Mouse (Mus musculus) heart, embryonic 11.5 days (tissue): ENCODE measurements around the gene 1600014C10Rik. TPM values are rescaled to one million over a fixed set of nuclear protein-coding genes. Genes with fewer than 3 reads are reported as not detected.

Experiments used
- ATAC-seq: fragments of 200-750 bp; cut with Nextera tagmentation; replicated peaks from 2 replicates; pipeline ENCODE4 v1.8.0; 2017; ENCODE audit warnings: moderate library complexity; ENCODE audit not compliant: insufficient number of reproducible peaks, low FRiP score, low TSS enrichment
- H3K27ac ChIP-seq: fragments of 300-500 bp; sonication (generic); 2 replicates; pipeline ENCODE4 v1.5.1; 2014; ENCODE audit warnings: mild to moderate bottlenecking, low read depth, low read length
- H3K27me3 ChIP-seq: fragments of 300-500 bp; sonication (generic); 2 replicates; pipeline ENCODE4 v1.6.1; 2014; ENCODE audit warnings: mild to moderate bottlenecking, low read length, mixed read lengths; ENCODE audit not compliant: control insufficient read depth, insufficient read depth
- H3K36me3 ChIP-seq: fragments of 300-500 bp; sonication (generic); 2 replicates; pipeline ENCODE4 v1.6.1; 2014; ENCODE audit warnings: mild to moderate bottlenecking, low read length, moderate library complexity, mixed read lengths; ENCODE audit not compliant: control insufficient read depth, insufficient read depth
- H3K4me1 ChIP-seq: fragments of 300-500 bp; sonication (generic); 2 replicates; pipeline ENCODE4 v1.6.1; 2014; ENCODE audit warnings: low read length; ENCODE audit not compliant: control insufficient read depth, insufficient read depth
- H3K4me2 ChIP-seq: fragments of 300-500 bp; sonication (generic); 2 replicates; pipeline ENCODE4 v1.6.1; 2014; ENCODE audit warnings: mild to moderate bottlenecking, moderate library complexity
- H3K4me3 ChIP-seq: fragments of 300-500 bp; sonication (generic); 2 replicates; pipeline ENCODE4 v1.5.1; 2014; ENCODE audit warnings: low read depth, low read length
- H3K9ac ChIP-seq: fragments of 300-500 bp; sonication (generic); 2 replicates; pipeline ENCODE4 v1.6.1; 2014; ENCODE audit warnings: mild to moderate bottlenecking, low read depth, low read length, moderate library complexity
- H3K9me3 ChIP-seq: fragments of 300-500 bp; sonication (generic); replicated peaks from 2 replicates; pipeline ENCODE4 v1.6.1; 2016; ENCODE audit warnings: low read length; ENCODE audit not compliant: control insufficient read depth
- WGBS: fragments of 180-500 bp; shearing (Covaris S2); extraction: QIAGEN DNeasy Blood & Tissue Kit; methylation state at CpG from one replicate; pipeline ENCODE4 v1.1.7; 2014; ENCODE audit not compliant: insufficient replicate concordance; 5-methylcytosine and 5-hydroxymethylcytosine counted together
- polyA plus RNA-seq: library from polyadenylated mRNA; unstranded; fragments of >200 nt; fragmentation: Nextera tagmentation; extraction: Ambion mirVana; gene quantifications from 2 replicates; pipeline ENCODE4 v1.2.1, GENCODE M21; 2014

1600014C10Rik gene
- polyA plus RNA-seq, 1 experiment from 2014 or later = 13.2 TPM

- ATAC-seq = no peak
- WGBS = 65% methylated on average over 3 of the region's 3 CpGs
- H3K27ac ChIP-seq = no peak overlapping the region
Measured at GRCm38 (mm10) chr7:38179896-38180295, 3.1 kb upstream of the 1600014C10Rik start.

GRCm38 (mm10) chr7:38181366-38181765, 1.7 kb upstream of the 1600014C10Rik start:
- H3K27me3 ChIP-seq = no peaks in the 10 kb centered on the region
- peaks cover 7% of the 10 kb centered on the region; the same call in 1 of the 2 replicates for H3K4me1 ChIP-seq
- WGBS = 69% methylated on average over 2 of the region's 2 CpGs
- no peaks in the 10 kb centered on the region for H3K9me3 ChIP-seq
- no peak overlapping the region for H3K4me3 ChIP-seq
- no peak overlapping the region for H3K27ac ChIP-seq
- no peak overlapping the region for H3K9ac ChIP-seq
- H3K4me2 ChIP-seq = no peak overlapping the region
- H3K36me3 ChIP-seq = no peaks in the 10 kb centered on the region
- ATAC-seq = no peak

More at GRCm38 (mm10) chr7:38179896-38180295, 3.1 kb upstream of the 1600014C10Rik start:
- Histone ChIP-seq H3K9ac (no peak overlapping the region), H3K36me3 (no peaks in the 10 kb centered on the region), H3K4me1 (peaks cover 7% of the 10 kb centered on the region; the same call in 1 of the 2 replicates), H3K4me2 (no peak overlapping the region), H3K4me3 (no peak overlapping the region), H3K9me3 (no peaks in the 10 kb centered on the region), H3K27me3 (no peaks in the 10 kb centered on the region)

GRCm38 (mm10) chr7:38182596-38182961, 438 bp upstream of the 1600014C10Rik start:
- Histone ChIP-seq H3K9me3 (no peaks in the 10 kb centered on the region), H3K27me3 (no peaks in the 10 kb centered on the region), H3K27ac (peak overlapping the region; percentile 77), H3K4me1 (peaks cover 7% of the 10 kb centered on the region; the same call in 1 of the 2 replicates), H3K9ac (peak overlapping the region; percentile 82), H3K4me3 (peak overlapping the region; percentile 75), H3K36me3 (no peaks in the 10 kb centered on the region), H3K4me2 (peak overlapping the region; percentile 81)
- 1% methylated on average over 11 of the region's 11 CpGs for WGBS
- no peak for ATAC-seq

GRCm38 (mm10) chr7:38183709-38184417, 846 bp downstream of the 1600014C10Rik start:
- Histone ChIP-seq H3K27ac (peak overlapping the region; percentile 77), H3K27me3 (no peaks in the 10 kb centered on the region), H3K4me1 (peaks cover 7% of the 10 kb centered on the region; the same call in 1 of the 2 replicates), H3K9ac (peak overlapping the region; percentile 82), H3K4me2 (peak overlapping the region; percentile 81), H3K9me3 (no peaks in the 10 kb centered on the region), H3K36me3 (no peaks in the 10 kb centered on the region), H3K4me3 (peak overlapping the region; percentile 75)
- WGBS = 3% methylated on average over 36 of the region's 36 CpGs
- ATAC-seq = peak; percentile 82

GRCm38 (mm10) chr7:38184418-38184745, 1.4 kb downstream of the 1600014C10Rik start:
- Histone ChIP-seq H3K9me3 (no peaks in the 10 kb centered on the region), H3K4me1 (peaks cover 7% of the 10 kb centered on the region; the same call in 1 of the 2 replicates), H3K27me3 (no peaks in the 10 kb centered on the region), H3K27ac (no peak overlapping the region), H3K4me3 (peak overlapping the region; percentile 75), H3K36me3 (no peaks in the 10 kb centered on the region), H3K4me2 (peak overlapping the region; percentile 81), H3K9ac (peak overlapping the region; percentile 82)
- WGBS = 54% methylated on average over 1 of the region's 1 CpGs
- ATAC-seq = no peak

- no peak for ATAC-seq
- H3K9ac ChIP-seq = no peak overlapping the region
- H3K4me2 ChIP-seq = no peak overlapping the region
- H3K27ac ChIP-seq = no peak overlapping the region
- H3K9me3 ChIP-seq = no peaks in the 10 kb centered on the region
- H3K27me3 ChIP-seq = no peaks in the 10 kb centered on the region
- H3K36me3 ChIP-seq = no peaks in the 10 kb centered on the region
- peaks cover 7% of the 10 kb centered on the region; the same call in 1 of the 2 replicates for H3K4me1 ChIP-seq
- no peak overlapping the region for H3K4me3 ChIP-seq
- 88% methylated on average over 6 of the region's 6 CpGs for WGBS
Measured at GRCm38 (mm10) chr7:38184786-38185185, 1.8 kb downstream of the 1600014C10Rik start.

GRCm38 (mm10) chr7:38186861-38187260, 3.8 kb downstream of the 1600014C10Rik start:
- WGBS = 54% methylated on average over 4 of the region's 4 CpGs
- ATAC-seq = no peak

GRCm38 (mm10) chr7:38187796-38188195, 4.8 kb downstream of the 1600014C10Rik start:
- no peak overlapping the region for H3K9ac ChIP-seq
- no peak overlapping the region for H3K27ac ChIP-seq
- no peaks in the 10 kb centered on the region for H3K9me3 ChIP-seq
- peaks cover 3% of the 10 kb centered on the region; the same call in 1 of the 2 replicates for H3K36me3 ChIP-seq
- H3K4me3 ChIP-seq = no peak overlapping the region
- peaks cover 7% of the 10 kb centered on the region; the same call in 1 of the 2 replicates for H3K4me1 ChIP-seq
- no peak for ATAC-seq
- no peaks in the 10 kb centered on the region for H3K27me3 ChIP-seq
- 60% methylated on average over 4 of the region's 4 CpGs for WGBS
- H3K4me2 ChIP-seq = no peak overlapping the region

More at GRCm38 (mm10) chr7:38186861-38187260, 3.8 kb downstream of the 1600014C10Rik start:
- Histone ChIP-seq H3K4me3 (no peak overlapping the region), H3K4me2 (no peak overlapping the region), H3K9me3 (no peaks in the 10 kb centered on the region), H3K27me3 (no peaks in the 10 kb centered on the region), H3K27ac (no peak overlapping the region), H3K4me1 (peaks cover 7% of the 10 kb centered on the region; the same call in 1 of the 2 replicates), H3K36me3 (peaks cover 3% of the 10 kb centered on the region; the same call in 1 of the 2 replicates), H3K9ac (no peak overlapping the region)
